Mouse (Mus musculus): Measurements from ENCODE around the gene Slc4a8. TPM values are rescaled to one million over a fixed set of nuclear protein-coding genes. Genes with fewer than 3 reads are reported as not detected.

Gene Slc4a8
- polyA plus RNA-seq, 1 experiment = 13.3 TPM

GRCm38 (mm10) chr15:100825249-100825856, 63.8 kb downstream of the Slc4a8 start:
- Histone ChIP-seq H3K4me3 (no peak overlapping the region), H3K36me3 (ENCODE audit: control insufficient read depth, insufficient read depth) (no peaks in the 10 kb centered on the region), H3K27me3 (ENCODE audit: control insufficient read depth, insufficient read depth, insufficient read length) (peaks cover 70% of the 10 kb centered on the region), H3ac (ENCODE audit: control insufficient read depth, insufficient read length) (no peak overlapping the region), H3K79me2 (ENCODE audit: control insufficient read depth, insufficient read depth) (no peaks in the 10 kb centered on the region), H3K4me2 (ENCODE audit: low read depth) (no peak overlapping the region)
- TF ChIP-seq SRF (IDR thresholded peaks at IDR 0.05; ENCODE audit: control insufficient read depth, insufficient read length, low read depth) = no peak
- TF ChIP-seq MYOG (IDR thresholded peaks at IDR 0.05; ENCODE audit: control insufficient read depth in 1 of 3, insufficient read depth in 1 of 3, insufficient read length in 2 of 3, low read depth in 2 of 3) = peak in 1 of 3 experiments; percentile 8

- Histone ChIP-seq H3K4me3 (no peak overlapping the region), H3K36me3 (ENCODE audit: control insufficient read depth, insufficient read depth) (no peaks in the 10 kb centered on the region), H3K27me3 (ENCODE audit: control insufficient read depth, insufficient read depth, insufficient read length) (peaks cover 70% of the 10 kb centered on the region), H3ac (ENCODE audit: control insufficient read depth, insufficient read length) (no peak overlapping the region), H3K79me2 (ENCODE audit: control insufficient read depth, insufficient read depth) (no peaks in the 10 kb centered on the region), H3K4me2 (ENCODE audit: low read depth) (no peak overlapping the region)
- TF ChIP-seq POLR2AphosphoS2 (IDR thresholded peaks at IDR 0.05; ENCODE audit: insufficient read length, low read depth) (no peak), MAX (IDR thresholded peaks at IDR 0.05; ENCODE audit: low read depth) (no peak), MYOG (IDR thresholded peaks at IDR 0.05; ENCODE audit: control insufficient read depth in 1 of 3, insufficient read depth in 1 of 3, insufficient read length in 2 of 3, low read depth in 2 of 3) (no peak), USF1 (IDR thresholded peaks at IDR 0.05; ENCODE audit: low read depth) (no peak), SRF (IDR thresholded peaks at IDR 0.05; ENCODE audit: control insufficient read depth, insufficient read length, low read depth) (no peak), POLR2A (IDR thresholded peaks at IDR 0.05; ENCODE audit: insufficient read length, low read depth) (no peak), E2F4 (IDR thresholded peaks at IDR 0.05; ENCODE audit: insufficient read depth) (no peak), REST (IDR thresholded peaks at IDR 0.05; ENCODE audit: insufficient read depth, insufficient read length) (no peak), MYOD1 (IDR thresholded peaks at IDR 0.05; ENCODE audit: control insufficient read depth in 1 of 3, insufficient read length in 2 of 3, low read depth in 2 of 3) (no peak), TCF12 (IDR thresholded peaks at IDR 0.05; ENCODE audit: insufficient read depth, poor library complexity, severe bottlenecking) (no peak), TCF3 (IDR thresholded peaks at IDR 0.05; ENCODE audit: insufficient read length, low read depth) (no peak), CEBPB (IDR thresholded peaks at IDR 0.05; ENCODE audit: insufficient read depth, poor library complexity, severe bottlenecking) (no peak)
These were observed 64.5 kb downstream of the Slc4a8 start for GRCm38 (mm10) chr15:100826076-100826475.

- H3K4me3 ChIP-seq = no peak overlapping the region
- H3K4me2 ChIP-seq (ENCODE audit: low read depth) = no peak overlapping the region
- peaks cover 72% of the 10 kb centered on the region for H3K27me3 ChIP-seq (ENCODE audit: control insufficient read depth, insufficient read depth, insufficient read length)
- no peak overlapping the region for H3ac ChIP-seq (ENCODE audit: control insufficient read depth, insufficient read length)
- no peaks in the 10 kb centered on the region for H3K36me3 ChIP-seq (ENCODE audit: control insufficient read depth, insufficient read depth)
- TF ChIP-seq MYOD1 (IDR thresholded peaks at IDR 0.05; ENCODE audit: control insufficient read depth in 1 of 3, insufficient read length in 2 of 3, low read depth in 2 of 3) (no peak), USF1 (IDR thresholded peaks at IDR 0.05; ENCODE audit: low read depth) (no peak), E2F4 (IDR thresholded peaks at IDR 0.05; ENCODE audit: insufficient read depth) (no peak), CEBPB (IDR thresholded peaks at IDR 0.05; ENCODE audit: insufficient read depth, poor library complexity, severe bottlenecking) (no peak), MAX (IDR thresholded peaks at IDR 0.05; ENCODE audit: low read depth) (no peak), TCF3 (IDR thresholded peaks at IDR 0.05; ENCODE audit: insufficient read length, low read depth) (no peak), POLR2AphosphoS2 (IDR thresholded peaks at IDR 0.05; ENCODE audit: insufficient read length, low read depth) (no peak), POLR2A (IDR thresholded peaks at IDR 0.05; ENCODE audit: insufficient read length, low read depth) (no peak)
- H3K79me2 ChIP-seq (ENCODE audit: control insufficient read depth, insufficient read depth) = no peaks in the 10 kb centered on the region
These were observed 68.2 kb downstream of the Slc4a8 start for GRCm38 (mm10) chr15:100829775-100830174.

GRCm38 (mm10) chr15:100830682-100831081, 69.1 kb downstream of the Slc4a8 start:
- H3K27me3 ChIP-seq (ENCODE audit: control insufficient read depth, insufficient read depth, insufficient read length) = peaks cover 71% of the 10 kb centered on the region
- no peak overlapping the region for H3K4me2 ChIP-seq (ENCODE audit: low read depth)
- no peaks in the 10 kb centered on the region for H3K79me2 ChIP-seq (ENCODE audit: control insufficient read depth, insufficient read depth)
- no peaks in the 10 kb centered on the region for H3K36me3 ChIP-seq (ENCODE audit: control insufficient read depth, insufficient read depth)
- TF ChIP-seq POLR2AphosphoS2 (IDR thresholded peaks at IDR 0.05; ENCODE audit: insufficient read length, low read depth) = no peak
- peak; percentile 8 for TF ChIP-seq USF1 (IDR thresholded peaks at IDR 0.05; ENCODE audit: low read depth)
- no peak overlapping the region for H3K4me3 ChIP-seq
- no peak overlapping the region for H3ac ChIP-seq (ENCODE audit: control insufficient read depth, insufficient read length)

DNA sequence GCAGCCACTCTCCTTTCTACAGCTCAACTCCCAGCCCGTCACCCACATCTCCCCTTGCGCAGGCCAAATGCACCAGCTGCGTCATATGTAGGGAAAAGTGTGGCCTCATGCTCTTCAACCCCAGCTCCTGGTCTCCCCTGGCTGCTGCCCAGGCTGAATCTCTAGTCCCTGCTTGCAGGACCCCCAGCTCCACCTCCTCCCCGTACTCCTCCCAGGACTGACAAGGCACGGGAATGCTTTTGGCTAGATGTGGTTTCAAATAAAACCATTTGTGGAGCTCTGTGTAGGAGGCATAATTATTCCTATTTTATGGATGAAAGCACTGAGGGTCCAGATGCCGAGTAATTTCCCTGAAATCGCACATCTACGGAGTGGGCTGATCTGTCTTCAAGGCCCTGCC, 70.6 kb downstream of the Slc4a8 start:
- Histone ChIP-seq H3K36me3 (ENCODE audit: control insufficient read depth, insufficient read depth) (no peaks in the 10 kb centered on the region), H3K4me2 (ENCODE audit: low read depth) (no peak overlapping the region), H3K4me3 (no peak overlapping the region), H3K79me2 (ENCODE audit: control insufficient read depth, insufficient read depth) (no peaks in the 10 kb centered on the region), H3K27me3 (ENCODE audit: control insufficient read depth, insufficient read depth, insufficient read length) (peaks cover 79% of the 10 kb centered on the region), H3ac (ENCODE audit: control insufficient read depth, insufficient read length) (no peak overlapping the region)
- TF ChIP-seq MYOG (IDR thresholded peaks at IDR 0.05; ENCODE audit: control insufficient read depth in 1 of 3, insufficient read depth in 1 of 3, insufficient read length in 2 of 3, low read depth in 2 of 3) (no peak), SRF (IDR thresholded peaks at IDR 0.05; ENCODE audit: control insufficient read depth, insufficient read length, low read depth) (no peak), TCF3 (IDR thresholded peaks at IDR 0.05; ENCODE audit: insufficient read length, low read depth) (no peak), TCF12 (IDR thresholded peaks at IDR 0.05; ENCODE audit: insufficient read depth, poor library complexity, severe bottlenecking) (no peak), POLR2A (IDR thresholded peaks at IDR 0.05; ENCODE audit: insufficient read length, low read depth) (no peak), CEBPB (IDR thresholded peaks at IDR 0.05; ENCODE audit: insufficient read depth, poor library complexity, severe bottlenecking) (no peak), REST (IDR thresholded peaks at IDR 0.05; ENCODE audit: insufficient read depth, insufficient read length) (no peak), MYOD1 (IDR thresholded peaks at IDR 0.05; ENCODE audit: control insufficient read depth in 1 of 3, insufficient read length in 2 of 3, low read depth in 2 of 3) (no peak), POLR2AphosphoS2 (IDR thresholded peaks at IDR 0.05; ENCODE audit: insufficient read length, low read depth) (no peak), USF1 (IDR thresholded peaks at IDR 0.05; ENCODE audit: low read depth) (no peak), MAX (IDR thresholded peaks at IDR 0.05; ENCODE audit: low read depth) (no peak), E2F4 (IDR thresholded peaks at IDR 0.05; ENCODE audit: insufficient read depth) (no peak)
